Mouse (Mus musculus): Measurements from ENCODE around the gene Trpm2. TPM values are rescaled to one million over a fixed set of nuclear protein-coding genes. Genes with fewer than 3 reads are reported as not detected.
A peak's percentile ranks its signal among the peaks of the same experiment; 100 is the strongest.

Gene Trpm2
- total and polyA plus RNA-seq, 3 experiments = 0.16 to 0.34 TPM; not detected in 1

DNA sequence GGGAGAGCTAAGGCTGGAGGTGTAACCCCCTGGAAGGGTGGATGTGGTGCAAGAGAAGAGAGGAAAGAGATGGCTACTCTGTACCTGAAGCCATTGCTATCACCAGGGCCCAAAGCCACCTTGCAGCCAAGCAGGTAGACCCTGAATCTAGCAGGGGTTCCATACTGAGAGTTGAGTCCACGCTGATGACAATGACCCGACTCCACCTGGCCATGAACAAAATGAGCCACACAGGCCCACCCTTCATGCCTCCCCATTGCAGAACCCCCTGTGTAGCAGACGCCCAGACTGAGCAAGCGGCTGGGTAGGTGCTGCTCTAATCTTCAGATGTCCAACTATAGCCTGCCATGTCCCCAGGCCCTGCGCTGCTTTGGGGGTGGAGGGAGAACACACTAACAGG lies 15.4 kb upstream of the Trpm2 start:
- H3K36me3 ChIP-seq (replicated peaks in 1 of 2; ENCODE audit: control insufficient read depth in 1 of 2, insufficient read depth in 1 of 2, low read length in 1 of 2) = peaks cover 35 to 76% of the 10 kb centered on the region in 2 experiments
- dilution Hi-C loops (cut with MboI; ENCODE audit: extremely low pct_ligation_motif_present, extremely low pct_unique_long_range_greater_than_20kb, low sequenced_read_pairs) = no loop called here

GRCm38 (mm10) chr10:77984660-77985059 lies 14.3 kb upstream of the Trpm2 start:
- peak; percentile 85 for DNase-seq (ENCODE audit: extremely low read depth)
- Histone ChIP-seq H3K36me3 (replicated peaks in 1 of 2; ENCODE audit: control insufficient read depth in 1 of 2, insufficient read depth in 1 of 2, low read length in 1 of 2) (peaks cover 23 to 65% of the 10 kb centered on the region in 2 experiments), H3K9ac (ENCODE audit: insufficient read depth, low read depth) (no peak overlapping the region), H3K4me2 (ENCODE audit: insufficient read depth, low read depth, poor library complexity, severe bottlenecking) (no peak overlapping the region), H3K9me3 (replicated peaks; ENCODE audit: low read length) (no peaks in the 10 kb centered on the region), H3K4me1 (ENCODE audit: control insufficient read depth in 1 of 2, insufficient read depth in 2 of 2) (peaks cover 0 to 17% of the 10 kb centered on the region in 2 experiments; a peak in 2 of 4 replicates), H3K27me3 (replicated peaks) (peaks cover 3% of the 10 kb centered on the region), H3K4me3 (replicated peaks in 1 of 3; ENCODE audit: low read depth in 2 of 3, low read length in 2 of 3, poor library complexity in 1 of 3) (no peak overlapping the region), H3K27ac (ENCODE audit: insufficient read depth, low read depth) (no peak overlapping the region), H3K79me2 (replicated peaks; ENCODE audit: control insufficient read depth, extremely low read depth, insufficient read depth, poor library complexity, severe bottlenecking) (no peaks in the 10 kb centered on the region)
- TF ChIP-seq ETS1 (conservative IDR thresholded peaks at IDR 0.05; ENCODE audit: low read depth, low read length) = no peak
- peak; percentile 43 for TF ChIP-seq SMC3 (IDR thresholded peaks at IDR 0.05; ENCODE audit: low read depth, low read length)
- no peak for TF ChIP-seq KAT2A (IDR thresholded peaks at IDR 0.05; ENCODE audit: insufficient replicate concordance, low read length)
- peak; percentile 40; the same call in 1 of the 2 replicates for TF ChIP-seq ELF1 (IDR thresholded peaks at IDR 0.05; ENCODE audit: low read depth, low read length)
- no peak for TF ChIP-seq MAX (IDR thresholded peaks at IDR 0.05; ENCODE audit: low read length)
- TF ChIP-seq CTCF (conservative IDR thresholded peaks at IDR 0.05 in 1 of 2, IDR thresholded peaks at IDR 0.05 in 1 of 2; ENCODE audit: low read depth in 2 of 2, low read length in 2 of 2) = peak; percentile 88 to 89
- peak; percentile 78 for TF ChIP-seq RAD21 (IDR thresholded peaks at IDR 0.05; ENCODE audit: low read depth, low read length)
- in situ Hi-C loops (cut with MboI; ENCODE audit: low pct_ligation_motif_present, low pct_unique_long_range_greater_than_20kb, low sequenced_read_pairs) = no loop called here
- dilution Hi-C loops (cut with MboI; ENCODE audit: extremely low pct_ligation_motif_present, extremely low pct_unique_long_range_greater_than_20kb, low sequenced_read_pairs) = no loop called here

More for the DNA sequence above, 15.4 kb upstream of the Trpm2 start:
- no peaks in the 10 kb centered on the region for H3K27me3 ChIP-seq (replicated peaks)
- in situ Hi-C loops (cut with MboI; ENCODE audit: low pct_ligation_motif_present, low pct_unique_long_range_greater_than_20kb, low sequenced_read_pairs) = no loop called here
- no peak overlapping the region for H3K9ac ChIP-seq (ENCODE audit: insufficient read depth, low read depth)
- no peaks in the 10 kb centered on the region for H3K79me2 ChIP-seq (replicated peaks; ENCODE audit: control insufficient read depth, extremely low read depth, insufficient read depth, poor library complexity, severe bottlenecking)
- no peak overlapping the region for H3K4me3 ChIP-seq (replicated peaks in 1 of 3; ENCODE audit: low read depth in 2 of 3, low read length in 2 of 3, poor library complexity in 1 of 3)
- no peaks in the 10 kb centered on the region for H3K9me3 ChIP-seq (replicated peaks; ENCODE audit: low read length)
- peaks cover 0 to 17% of the 10 kb centered on the region in 2 experiments; a peak in 2 of 4 replicates for H3K4me1 ChIP-seq (ENCODE audit: control insufficient read depth in 1 of 2, insufficient read depth in 2 of 2)
- TF ChIP-seq CHD1 (IDR thresholded peaks at IDR 0.05; ENCODE audit: low read depth, low read length) (no peak), KAT2A (IDR thresholded peaks at IDR 0.05; ENCODE audit: insufficient replicate concordance, low read length) (no peak), SIN3A (IDR thresholded peaks at IDR 0.05; ENCODE audit: low read length) (no peak), E2F4 (IDR thresholded peaks at IDR 0.05; ENCODE audit: insufficient replicate concordance, low read depth, low read length) (no peak), CHD2 (IDR thresholded peaks at IDR 0.05; ENCODE audit: low read length) (no peak), POLR2AphosphoS2 (IDR thresholded peaks at IDR 0.05; ENCODE audit: low read depth, low read length) (peak; percentile 53; the same call in 1 of the 2 replicates), USF1 (IDR thresholded peaks at IDR 0.05; ENCODE audit: low read depth, low read length) (no peak), JUND (conservative IDR thresholded peaks at IDR 0.05; ENCODE audit: low read depth, low read length) (no peak)
- H3K27ac ChIP-seq (ENCODE audit: insufficient read depth, low read depth) = no peak overlapping the region
- no peak overlapping the region for H3K4me2 ChIP-seq (ENCODE audit: insufficient read depth, low read depth, poor library complexity, severe bottlenecking)
- DNase-seq (ENCODE audit: extremely low read depth) = no peak

Measured in CH12.LX (cell line).